Mouse (Mus musculus) activated CD4-positive, CD25-positive, alpha-beta regulatory T cell, adult 4 months (primary cell): Measurements from ENCODE around the gene Arid5b. TPM values are rescaled to one million over a fixed set of nuclear protein-coding genes. Genes with fewer than 3 reads are reported as not detected.

Experiments used
- ATAC-seq: one replicate; pipeline ENCODE4 v1.8.0; 2017
- polyA plus RNA-seq, 2 experiments: library from polyadenylated mRNA; unstranded; fragments of 100-300 nt; shearing (Covaris generic); gene quantifications; one replicate each; pipeline ENCODE4 v1.2.1; 2017

Arid5b gene
- polyA plus RNA-seq, 2 experiments from 2014 or later, result 42.4 to 46.4 TPM

GRCm38 (mm10) chr10:68231385-68232182 is 47.0 kb downstream of the Arid5b start:
- ATAC-seq, result no peak

DNA sequence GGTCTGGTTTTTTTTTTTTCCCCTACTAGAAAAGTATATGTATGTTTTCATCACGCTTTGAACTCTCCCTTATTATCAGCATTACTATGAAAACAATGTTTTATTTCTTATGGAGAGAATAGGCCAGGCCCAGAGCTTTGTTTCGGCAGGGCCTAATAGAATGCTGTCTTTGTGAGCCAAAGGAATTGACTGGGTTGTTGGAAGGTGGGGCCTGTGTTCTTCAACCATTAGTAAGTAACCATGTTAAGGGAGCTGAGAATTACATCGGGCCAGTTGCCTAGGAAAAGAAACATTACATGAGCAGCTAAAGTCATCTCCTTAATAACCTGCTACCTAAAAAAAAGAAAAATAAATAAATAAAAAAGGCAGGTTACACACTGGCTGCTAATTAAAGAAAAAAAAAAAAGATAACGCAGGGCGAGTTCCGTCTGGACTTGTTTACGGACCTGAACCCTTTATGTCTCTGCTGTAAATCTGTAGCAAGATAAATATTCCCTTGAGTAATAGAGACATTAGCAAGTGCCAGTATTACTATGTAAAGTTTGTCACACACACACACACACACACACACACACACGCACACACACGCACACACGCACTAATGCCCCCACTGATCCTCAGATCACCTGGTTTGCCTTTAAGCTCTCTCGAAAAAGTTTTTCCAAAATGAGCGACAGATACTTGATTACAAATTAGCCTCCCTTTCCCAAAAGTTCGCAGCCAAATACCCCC is 47.7 kb downstream of the Arid5b start:
- ATAC-seq, result no peak

- ATAC-seq, result peak; percentile 24
Measured at GRCm38 (mm10) chr10:68229640-68230565, 48.6 kb downstream of the Arid5b start.

GRCm38 (mm10) chr10:68222676-68223075 is 55.9 kb downstream of the Arid5b start:
- peak; percentile 65 for ATAC-seq

GRCm38 (mm10) chr10:68222012-68222411 is 56.5 kb downstream of the Arid5b start:
- peak; percentile 58 for ATAC-seq

GRCm38 (mm10) chr10:68219327-68219726 is 59.2 kb downstream of the Arid5b start:
- no peak for ATAC-seq

GRCm38 (mm10) chr10:68218678-68219077 is 59.9 kb downstream of the Arid5b start:
- ATAC-seq, result no peak

DNA sequence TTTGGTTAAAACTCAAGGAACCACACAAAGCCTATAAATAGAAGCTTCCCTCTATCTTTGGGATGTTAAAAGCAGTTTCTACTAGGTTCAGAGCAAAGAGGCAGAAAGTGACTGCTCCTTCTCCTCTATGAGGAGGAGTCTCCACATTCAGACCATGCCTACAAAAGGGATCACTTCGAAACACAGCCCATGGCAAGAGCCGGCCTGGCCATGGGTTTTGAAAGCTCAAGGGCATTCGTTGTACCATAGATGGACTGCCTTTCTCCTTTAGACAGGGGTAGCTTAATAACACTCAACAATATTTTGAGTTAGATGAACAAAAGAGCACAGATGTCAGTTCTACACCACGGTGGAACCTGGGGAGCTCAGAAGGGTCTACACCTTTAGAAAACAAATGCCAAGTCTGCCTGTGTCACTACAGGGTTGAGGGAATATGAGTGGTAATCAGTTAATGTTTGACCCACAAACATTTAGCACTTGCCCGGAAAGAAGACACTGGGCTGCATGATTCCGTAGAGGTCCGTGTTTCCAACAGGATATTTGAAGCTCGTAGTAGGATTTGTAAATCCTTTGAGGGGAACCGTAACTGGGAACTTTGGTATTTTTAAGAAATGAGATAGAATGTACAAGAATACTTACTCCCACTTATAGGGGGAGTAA is 63.6 kb downstream of the Arid5b start:
- ATAC-seq, result no peak

GRCm38 (mm10) chr10:68212061-68212915 is 66.3 kb downstream of the Arid5b start:
- no peak for ATAC-seq

DNA sequence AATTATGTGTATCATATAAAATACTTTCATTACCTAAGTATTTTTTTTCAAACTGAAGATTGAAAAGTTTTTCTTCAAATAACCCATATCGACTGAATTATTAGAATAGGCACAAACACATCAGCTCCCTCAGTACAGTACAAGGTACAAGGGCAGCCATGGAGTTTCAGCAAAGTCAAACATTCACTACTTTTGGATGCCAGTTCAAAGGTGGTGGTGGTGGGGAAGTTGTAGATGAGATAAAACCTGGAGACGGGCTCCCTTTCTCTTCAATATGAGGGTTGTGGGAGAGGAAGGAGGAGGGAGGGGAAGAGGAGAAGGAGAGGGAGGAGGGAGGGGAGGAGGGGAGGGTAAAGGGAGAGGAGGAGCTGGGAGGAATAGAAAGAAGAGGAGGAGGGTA is 67.0 kb downstream of the Arid5b start:
- no peak for ATAC-seq

GRCm38 (mm10) chr10:68210025-68210642 is 68.4 kb downstream of the Arid5b start:
- no peak for ATAC-seq

- no peak for ATAC-seq
Measured at GRCm38 (mm10) chr10:68208670-68209065, 69.9 kb downstream of the Arid5b start.

- no peak for ATAC-seq
Measured at GRCm38 (mm10) chr10:68207803-68208669, 70.5 kb downstream of the Arid5b start.

GRCm38 (mm10) chr10:68204391-68204790 is 74.1 kb downstream of the Arid5b start:
- ATAC-seq, result peak; percentile 88

DNA sequence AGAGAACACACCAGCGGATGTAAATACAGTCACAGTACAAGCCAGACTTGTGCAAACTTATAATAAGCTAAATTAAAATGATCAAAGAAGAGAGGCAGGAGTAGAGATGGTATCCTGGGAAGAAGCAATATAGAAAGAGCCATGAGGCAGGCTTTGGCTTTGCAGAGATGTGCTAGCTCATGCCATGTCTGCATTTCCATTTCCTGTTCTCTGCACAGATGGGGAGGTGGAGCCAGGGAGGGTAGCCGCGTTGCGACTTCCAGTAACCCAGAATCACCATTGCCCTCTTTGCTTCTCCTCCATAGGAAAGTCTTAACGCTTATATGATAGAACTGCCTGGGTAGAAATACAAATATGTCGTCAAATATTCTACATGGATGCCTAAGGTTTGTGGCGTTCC is 74.7 kb downstream of the Arid5b start:
- peak; percentile 41 for ATAC-seq

- no peak for ATAC-seq
Measured at GRCm38 (mm10) chr10:68203322-68203721, 75.2 kb downstream of the Arid5b start.

GRCm38 (mm10) chr10:68199440-68199839 is 79.1 kb downstream of the Arid5b start:
- no peak for ATAC-seq

- ATAC-seq, result no peak
Measured at GRCm38 (mm10) chr10:68196324-68196723, 82.2 kb downstream of the Arid5b start.

- ATAC-seq, result no peak
Measured at GRCm38 (mm10) chr10:68193561-68193960, 85.0 kb downstream of the Arid5b start.

GRCm38 (mm10) chr10:68192824-68193255 is 85.7 kb downstream of the Arid5b start:
- ATAC-seq, result peak; percentile 70
